Mouse (Mus musculus) heart, embryonic 11.5 days (tissue): Measurements from ENCODE around the gene St6galnac4. TPM values are rescaled to one million over a fixed set of nuclear protein-coding genes. Genes with fewer than 3 reads are reported as not detected.

Experiments
- ATAC-seq: fragments of 200-750 bp; cut with Nextera tagmentation; replicated peaks from 2 replicates; pipeline ENCODE4 v1.8.0; 2017; ENCODE audit warnings: moderate library complexity; ENCODE audit not compliant: insufficient number of reproducible peaks, low FRiP score, low TSS enrichment
- H3K27ac ChIP-seq: fragments of 300-500 bp; sonication (generic); 2 replicates; pipeline ENCODE4 v1.5.1; 2014; ENCODE audit warnings: mild to moderate bottlenecking, low read depth, low read length
- H3K27me3 ChIP-seq: fragments of 300-500 bp; sonication (generic); 2 replicates; pipeline ENCODE4 v1.6.1; 2014; ENCODE audit warnings: mild to moderate bottlenecking, low read length, mixed read lengths; ENCODE audit not compliant: control insufficient read depth, insufficient read depth
- H3K36me3 ChIP-seq: fragments of 300-500 bp; sonication (generic); 2 replicates; pipeline ENCODE4 v1.6.1; 2014; ENCODE audit warnings: mild to moderate bottlenecking, low read length, moderate library complexity, mixed read lengths; ENCODE audit not compliant: control insufficient read depth, insufficient read depth
- H3K4me1 ChIP-seq: fragments of 300-500 bp; sonication (generic); 2 replicates; pipeline ENCODE4 v1.6.1; 2014; ENCODE audit warnings: low read length; ENCODE audit not compliant: control insufficient read depth, insufficient read depth
- H3K4me2 ChIP-seq: fragments of 300-500 bp; sonication (generic); 2 replicates; pipeline ENCODE4 v1.6.1; 2014; ENCODE audit warnings: mild to moderate bottlenecking, moderate library complexity
- H3K4me3 ChIP-seq: fragments of 300-500 bp; sonication (generic); 2 replicates; pipeline ENCODE4 v1.5.1; 2014; ENCODE audit warnings: low read depth, low read length
- H3K9ac ChIP-seq: fragments of 300-500 bp; sonication (generic); 2 replicates; pipeline ENCODE4 v1.6.1; 2014; ENCODE audit warnings: mild to moderate bottlenecking, low read depth, low read length, moderate library complexity
- H3K9me3 ChIP-seq: fragments of 300-500 bp; sonication (generic); replicated peaks from 2 replicates; pipeline ENCODE4 v1.6.1; 2016; ENCODE audit warnings: low read length; ENCODE audit not compliant: control insufficient read depth
- WGBS: fragments of 180-500 bp; shearing (Covaris S2); extraction: QIAGEN DNeasy Blood & Tissue Kit; methylation state at CpG from one replicate; pipeline ENCODE4 v1.1.7; 2014; ENCODE audit not compliant: insufficient replicate concordance; 5-methylcytosine and 5-hydroxymethylcytosine counted together
- polyA plus RNA-seq: library from polyadenylated mRNA; unstranded; fragments of >200 nt; fragmentation: Nextera tagmentation; extraction: Ambion mirVana; gene quantifications from 2 replicates; pipeline ENCODE4 v1.2.1, GENCODE M21; 2014

The St6galnac4 gene
- polyA plus RNA-seq, 1 experiment from 2014 or later = 32.9 TPM

- Histone ChIP-seq H3K27ac (no peak overlapping the region), H3K4me1 (peaks cover 41% of the 10 kb centered on the region), H3K9me3 (no peaks in the 10 kb centered on the region), H3K9ac (no peak overlapping the region), H3K4me3 (no peak overlapping the region), H3K4me2 (no peak overlapping the region), H3K27me3 (no peaks in the 10 kb centered on the region), H3K36me3 (0 out of 2 replicates have a peak, but pooled peaks cover 4% of the 10 kb centered on the region)
- WGBS = 83% methylated on average over 10 of the region's 10 CpGs
- ATAC-seq = no peak
Observed at GRCm38 (mm10) chr2:32631046-32631445, 44.2 kb downstream of the St6galnac4 start.

DNA sequence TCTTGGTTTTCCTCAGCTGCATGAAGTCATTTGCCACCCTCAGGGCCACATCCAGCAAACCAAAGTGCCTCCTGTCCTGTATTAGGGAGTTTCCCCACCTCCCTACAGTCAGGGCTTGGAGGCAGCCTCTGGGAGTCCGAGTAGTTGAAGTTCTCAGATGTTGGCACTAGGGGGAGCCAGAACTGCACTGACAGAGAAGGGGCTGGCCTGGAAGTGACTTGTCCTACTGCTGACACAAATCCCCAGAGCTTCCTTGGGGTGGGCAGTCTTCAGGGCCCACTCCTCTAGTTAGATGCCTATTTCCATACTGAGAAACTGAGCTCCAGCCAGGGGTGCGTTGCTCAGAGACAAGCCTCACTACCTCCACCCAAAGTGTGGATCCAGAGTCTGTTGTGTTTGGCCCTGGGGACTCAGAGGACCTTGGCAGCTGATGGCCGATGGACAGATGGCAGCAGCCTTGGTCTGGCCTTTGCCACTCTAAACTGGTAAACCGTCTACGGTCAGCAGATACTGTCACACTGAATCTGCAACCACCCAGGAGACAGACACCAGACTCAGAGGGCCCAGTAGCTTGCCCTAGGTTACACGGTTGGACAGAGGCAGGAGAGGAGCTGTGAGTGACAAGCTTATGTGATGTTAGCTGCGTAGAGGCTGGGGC, 45.0 kb downstream of the St6galnac4 start:
- Histone ChIP-seq H3K36me3 (0 out of 2 replicates have a peak, but pooled peaks cover 4% of the 10 kb centered on the region), H3K9me3 (no peaks in the 10 kb centered on the region), H3K9ac (no peak overlapping the region), H3K27me3 (no peaks in the 10 kb centered on the region), H3K4me3 (no peak overlapping the region), H3K4me1 (peaks cover 35% of the 10 kb centered on the region), H3K4me2 (no peak overlapping the region), H3K27ac (peak overlapping the region; percentile 32)
- WGBS = 42% methylated on average over 7 of the region's 7 CpGs
- ATAC-seq = 0 out of 2 replicates have a peak, but pooled peaks have one; percentile 18

DNA sequence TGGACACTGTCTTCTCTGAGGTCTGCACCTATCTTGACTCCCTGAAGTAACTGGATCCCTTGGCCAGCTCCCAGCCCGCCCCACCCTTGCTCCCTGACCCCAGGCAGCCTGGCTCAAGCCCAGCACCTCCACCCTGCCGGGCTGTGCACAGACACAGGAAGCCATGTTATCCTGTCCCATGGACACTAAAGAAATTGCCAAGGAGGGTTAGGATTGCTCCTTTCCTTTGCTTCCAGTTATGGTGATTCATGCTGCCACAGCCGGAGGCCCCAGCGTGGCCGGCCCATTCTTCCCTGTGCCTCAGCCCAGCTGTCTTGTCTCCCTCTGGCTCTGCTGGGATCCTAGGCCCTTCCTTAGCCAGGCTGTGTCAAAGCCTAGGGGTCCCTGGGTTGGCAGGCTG, 46.8 kb downstream of the St6galnac4 start:
- 0 out of 2 replicates have a peak, but pooled peaks cover 4% of the 10 kb centered on the region for H3K36me3 ChIP-seq
- H3K4me2 ChIP-seq = no peak overlapping the region
- ATAC-seq = no peak
- H3K4me3 ChIP-seq = no peak overlapping the region
- WGBS = 61% methylated on average over 5 of the region's 5 CpGs
- H3K4me1 ChIP-seq = peaks cover 28% of the 10 kb centered on the region
- peak overlapping the region; percentile 1; the same call in 1 of the 2 replicates for H3K27ac ChIP-seq
- no peaks in the 10 kb centered on the region for H3K9me3 ChIP-seq
- H3K27me3 ChIP-seq = no peaks in the 10 kb centered on the region
- H3K9ac ChIP-seq = 0 out of 2 replicates have a peak overlapping the region, but pooled peaks have one; percentile 30

- 78% methylated on average over 10 of the region's 10 CpGs for WGBS
- Histone ChIP-seq H3K9ac (no peak overlapping the region), H3K4me2 (no peak overlapping the region), H3K27me3 (no peaks in the 10 kb centered on the region), H3K4me1 (peaks cover 20% of the 10 kb centered on the region), H3K4me3 (no peak overlapping the region), H3K9me3 (no peaks in the 10 kb centered on the region), H3K27ac (0 out of 2 replicates have a peak overlapping the region, but pooled peaks have one; percentile 18), H3K36me3 (0 out of 2 replicates have a peak, but pooled peaks cover 4% of the 10 kb centered on the region)
- ATAC-seq = no peak
Observed at GRCm38 (mm10) chr2:32634277-32635105, 47.6 kb downstream of the St6galnac4 start.

DNA sequence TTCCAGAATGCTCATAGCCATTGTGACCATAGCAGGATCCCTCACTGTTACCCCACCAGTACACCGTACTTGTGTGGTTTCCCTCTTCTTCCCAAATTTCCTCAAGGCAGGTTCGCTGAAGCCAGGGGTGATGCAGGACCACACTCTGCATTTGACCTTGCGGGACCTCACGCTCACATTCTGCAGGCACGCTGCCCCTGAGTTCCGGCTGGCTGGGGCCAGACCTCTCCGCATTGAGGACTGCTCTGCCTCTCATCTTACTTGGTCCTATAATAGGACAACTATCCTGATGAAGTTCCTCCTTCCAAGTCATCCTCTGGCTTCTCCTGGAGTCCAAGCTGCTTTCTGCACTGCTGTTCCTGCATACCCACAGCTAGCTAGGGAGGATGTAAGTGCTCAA, 49.7 kb downstream of the St6galnac4 start:
- Histone ChIP-seq H3K36me3 (0 out of 2 replicates have a peak, but pooled peaks cover 4% of the 10 kb centered on the region), H3K27me3 (no peaks in the 10 kb centered on the region), H3K9me3 (no peaks in the 10 kb centered on the region), H3K9ac (no peak overlapping the region), H3K4me3 (no peak overlapping the region), H3K27ac (peak overlapping the region; percentile 85; the same call in 1 of the 2 replicates), H3K4me1 (peaks cover 23% of the 10 kb centered on the region), H3K4me2 (no peak overlapping the region)
- ATAC-seq = no peak
- whole genome bisulfite sequencing = 69% methylated on average over 7 of the region's 7 CpGs

DNA sequence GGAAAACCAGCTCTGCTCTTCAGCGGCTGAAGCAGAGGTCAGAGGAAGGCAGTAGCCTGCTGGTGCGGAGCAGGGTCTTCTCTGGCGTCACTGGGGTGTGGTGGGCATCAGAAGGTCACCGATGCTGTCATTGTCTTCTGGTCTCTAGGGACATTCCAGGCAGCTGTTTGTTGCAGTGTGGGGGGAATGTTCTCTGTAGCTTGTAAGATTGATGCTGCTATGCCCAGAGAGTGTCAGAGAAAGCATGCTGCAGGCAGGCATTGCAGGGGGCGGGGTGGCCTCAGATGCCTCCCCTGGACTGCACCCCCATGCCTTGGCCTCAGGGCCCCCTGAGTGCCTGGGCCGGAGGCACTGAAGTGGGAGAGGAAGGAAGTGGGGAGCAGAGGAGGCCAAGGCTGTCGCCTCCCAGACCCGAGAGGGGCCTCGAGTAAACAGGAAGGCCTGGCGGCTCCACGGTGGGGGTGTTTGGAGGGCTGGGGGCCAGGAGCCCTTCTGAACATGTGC, 50.9 kb downstream of the St6galnac4 start:
- WGBS = 16% methylated on average over 11 of the region's 11 CpGs
- no peak overlapping the region for H3K4me3 ChIP-seq
- peak; percentile 68 for ATAC-seq
- peak overlapping the region; percentile 34 for H3K9ac ChIP-seq
- peak overlapping the region; percentile 19 for H3K4me2 ChIP-seq
- no peaks in the 10 kb centered on the region for H3K27me3 ChIP-seq
- peak overlapping the region; percentile 85 for H3K27ac ChIP-seq
- H3K36me3 ChIP-seq = 0 out of 2 replicates have a peak, but pooled peaks cover 4% of the 10 kb centered on the region
- no peaks in the 10 kb centered on the region for H3K9me3 ChIP-seq
- H3K4me1 ChIP-seq = peaks cover 25% of the 10 kb centered on the region

DNA sequence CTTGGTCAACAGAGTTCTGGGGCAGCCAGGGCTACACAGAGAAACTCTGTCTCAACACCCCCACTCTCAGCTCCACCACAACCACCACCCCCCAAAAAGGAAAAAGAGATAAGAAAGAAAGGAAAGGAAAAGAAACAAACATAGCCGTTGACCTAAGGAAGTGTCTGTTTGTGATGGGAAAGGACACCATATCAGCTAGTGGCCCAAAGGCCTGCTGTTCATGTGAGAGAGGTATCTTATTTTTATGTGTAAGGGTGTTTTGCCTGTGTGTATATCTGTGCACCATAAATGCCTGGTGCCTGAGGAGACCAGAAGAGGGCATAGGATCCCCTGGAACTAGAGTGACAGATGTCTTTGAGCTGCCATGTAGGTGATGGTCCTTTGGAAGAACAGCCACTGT, 52.7 kb downstream of the St6galnac4 start:
- no peaks in the 10 kb centered on the region for H3K27me3 ChIP-seq
- no peak overlapping the region for H3K4me2 ChIP-seq
- ATAC-seq = no peak
- H3K9ac ChIP-seq = no peak overlapping the region
- peaks cover 35% of the 10 kb centered on the region for H3K4me1 ChIP-seq
- H3K9me3 ChIP-seq = no peaks in the 10 kb centered on the region
- 56% methylated on average over 1 of the region's 1 CpGs for WGBS
- no peaks in the 10 kb centered on the region for H3K36me3 ChIP-seq
- no peak overlapping the region for H3K27ac ChIP-seq
- H3K4me3 ChIP-seq = no peak overlapping the region

- no peak for ATAC-seq
Observed at GRCm38 (mm10) chr2:32640550-32641051, 53.7 kb downstream of the St6galnac4 start.

More at GRCm38 (mm10) chr2:32640550-32641051, 53.7 kb downstream of the St6galnac4 start:
- Histone ChIP-seq H3K4me2 (no peak overlapping the region), H3K27ac (peak overlapping the region; percentile 0; the same call in 1 of the 2 replicates), H3K4me3 (no peak overlapping the region), H3K27me3 (no peaks in the 10 kb centered on the region), H3K9me3 (no peaks in the 10 kb centered on the region), H3K36me3 (no peaks in the 10 kb centered on the region), H3K9ac (no peak overlapping the region), H3K4me1 (peaks cover 44% of the 10 kb centered on the region)
- WGBS = 39% methylated on average over 6 of the region's 6 CpGs
